Mouse (Mus musculus): ENCODE data around the gene S100z. TPM values are rescaled to one million over a fixed set of nuclear protein-coding genes. Genes with fewer than 3 reads are reported as not detected.

The S100z gene
- polyA plus RNA-seq, 1 experiment = not detected

DNA sequence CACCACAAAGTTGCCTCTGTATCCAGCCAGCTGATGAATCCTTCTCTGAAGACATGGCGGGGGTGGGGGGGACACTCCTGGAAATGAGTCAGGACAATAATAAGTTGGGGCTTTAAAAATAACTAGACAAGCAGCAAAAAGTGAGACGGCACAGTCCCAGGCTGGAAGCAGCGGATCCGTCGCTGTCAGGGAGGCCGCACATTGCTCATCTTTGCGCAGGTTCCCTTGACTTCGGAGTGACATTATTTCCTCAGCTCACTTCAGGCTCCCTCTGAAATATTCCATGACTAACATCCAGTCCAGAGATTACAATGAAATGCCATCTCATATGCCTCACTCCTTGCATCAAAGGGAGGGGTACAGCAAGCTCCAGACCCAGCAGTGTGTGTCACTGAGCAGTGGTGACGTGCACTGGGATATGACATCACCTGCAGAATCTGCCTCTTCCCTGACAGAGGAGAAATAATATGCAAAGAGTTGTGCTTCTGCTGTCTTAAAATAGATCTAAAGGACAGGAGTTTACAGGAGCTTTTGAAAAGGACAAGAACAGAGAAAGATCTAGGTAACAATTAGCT lies 27.8 kb downstream of the S100z start:
- H3K79me2 ChIP-seq (ENCODE audit: control insufficient read depth, insufficient read depth) = no peaks in the 10 kb centered on the region
- no peak for TF ChIP-seq POLR2A (IDR thresholded peaks at IDR 0.05; ENCODE audit: insufficient read length, low read depth)
- no peak for TF ChIP-seq SRF (IDR thresholded peaks at IDR 0.05; ENCODE audit: control insufficient read depth, insufficient read length, low read depth)
- TF ChIP-seq REST (IDR thresholded peaks at IDR 0.05; ENCODE audit: insufficient read depth, insufficient read length) = no peak
- no peak for TF ChIP-seq CEBPB (IDR thresholded peaks at IDR 0.05; ENCODE audit: insufficient read depth, poor library complexity, severe bottlenecking)
- no peak for TF ChIP-seq POLR2AphosphoS2 (IDR thresholded peaks at IDR 0.05; ENCODE audit: insufficient read length, low read depth)
- TF ChIP-seq MYOG (IDR thresholded peaks at IDR 0.05; ENCODE audit: control insufficient read depth in 1 of 3, insufficient read depth in 1 of 3, insufficient read length in 2 of 3, low read depth in 2 of 3) = no peak
- no peak for TF ChIP-seq TCF3 (IDR thresholded peaks at IDR 0.05; ENCODE audit: insufficient read length, low read depth)
- no peak for TF ChIP-seq MYOD1 (IDR thresholded peaks at IDR 0.05; ENCODE audit: control insufficient read depth in 1 of 3, insufficient read length in 2 of 3, low read depth in 2 of 3)
- no peak for TF ChIP-seq USF1 (IDR thresholded peaks at IDR 0.05; ENCODE audit: low read depth)
- no peak for TF ChIP-seq E2F4 (IDR thresholded peaks at IDR 0.05; ENCODE audit: insufficient read depth)
- no peak for TF ChIP-seq TCF12 (IDR thresholded peaks at IDR 0.05; ENCODE audit: insufficient read depth, poor library complexity, severe bottlenecking)
- no peak for TF ChIP-seq MAX (IDR thresholded peaks at IDR 0.05; ENCODE audit: low read depth)
- no peak overlapping the region for H3ac ChIP-seq (ENCODE audit: control insufficient read depth, insufficient read length)
- no peak overlapping the region for H3K4me3 ChIP-seq
- H3K36me3 ChIP-seq (ENCODE audit: control insufficient read depth, insufficient read depth) = no peaks in the 10 kb centered on the region
- peak overlapping the region; percentile 61 for H3K4me2 ChIP-seq (ENCODE audit: low read depth)
- no peaks in the 10 kb centered on the region for H3K27me3 ChIP-seq (ENCODE audit: control insufficient read depth, insufficient read depth, insufficient read length)

DNA sequence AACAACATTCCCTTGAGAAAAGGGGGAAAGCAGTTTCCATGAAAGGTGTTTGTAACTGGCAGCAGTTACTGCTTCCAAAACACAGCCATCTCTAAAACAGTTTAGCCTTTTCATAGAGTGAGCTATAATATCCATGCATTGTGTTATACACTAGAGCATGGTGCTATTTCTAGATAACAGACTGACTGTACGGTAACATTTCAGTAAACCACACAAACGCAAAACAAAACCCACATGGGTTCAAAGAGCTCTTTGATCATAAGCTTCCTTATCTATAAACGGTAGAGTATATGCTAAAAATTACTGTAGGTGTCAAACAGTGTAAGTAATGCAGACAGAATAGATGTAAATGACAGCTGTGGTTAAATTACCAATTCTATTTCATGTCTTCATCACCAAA lies 28.8 kb downstream of the S100z start:
- H3K4me3 ChIP-seq = no peak overlapping the region
- H3K4me2 ChIP-seq (ENCODE audit: low read depth) = no peak overlapping the region
- no peaks in the 10 kb centered on the region for H3K27me3 ChIP-seq (ENCODE audit: control insufficient read depth, insufficient read depth, insufficient read length)
- no peaks in the 10 kb centered on the region for H3K36me3 ChIP-seq (ENCODE audit: control insufficient read depth, insufficient read depth)
- no peaks in the 10 kb centered on the region for H3K79me2 ChIP-seq (ENCODE audit: control insufficient read depth, insufficient read depth)
- TF ChIP-seq MYOG (IDR thresholded peaks at IDR 0.05; ENCODE audit: control insufficient read depth in 1 of 3, insufficient read depth in 1 of 3, insufficient read length in 2 of 3, low read depth in 2 of 3) = no peak
- no peak for TF ChIP-seq POLR2A (IDR thresholded peaks at IDR 0.05; ENCODE audit: insufficient read length, low read depth)
- TF ChIP-seq TCF12 (IDR thresholded peaks at IDR 0.05; ENCODE audit: insufficient read depth, poor library complexity, severe bottlenecking) = no peak
- no peak for TF ChIP-seq MYOD1 (IDR thresholded peaks at IDR 0.05; ENCODE audit: control insufficient read depth in 1 of 3, insufficient read length in 2 of 3, low read depth in 2 of 3)
- no peak for TF ChIP-seq POLR2AphosphoS2 (IDR thresholded peaks at IDR 0.05; ENCODE audit: insufficient read length, low read depth)
- TF ChIP-seq SRF (IDR thresholded peaks at IDR 0.05; ENCODE audit: control insufficient read depth, insufficient read length, low read depth) = no peak
- TF ChIP-seq REST (IDR thresholded peaks at IDR 0.05; ENCODE audit: insufficient read depth, insufficient read length) = no peak
- TF ChIP-seq CEBPB (IDR thresholded peaks at IDR 0.05; ENCODE audit: insufficient read depth, poor library complexity, severe bottlenecking) = no peak
- no peak for TF ChIP-seq E2F4 (IDR thresholded peaks at IDR 0.05; ENCODE audit: insufficient read depth)
- no peak for TF ChIP-seq USF1 (IDR thresholded peaks at IDR 0.05; ENCODE audit: low read depth)
- TF ChIP-seq MAX (IDR thresholded peaks at IDR 0.05; ENCODE audit: low read depth) = no peak
- H3ac ChIP-seq (ENCODE audit: control insufficient read depth, insufficient read length) = no peak overlapping the region

DNA sequence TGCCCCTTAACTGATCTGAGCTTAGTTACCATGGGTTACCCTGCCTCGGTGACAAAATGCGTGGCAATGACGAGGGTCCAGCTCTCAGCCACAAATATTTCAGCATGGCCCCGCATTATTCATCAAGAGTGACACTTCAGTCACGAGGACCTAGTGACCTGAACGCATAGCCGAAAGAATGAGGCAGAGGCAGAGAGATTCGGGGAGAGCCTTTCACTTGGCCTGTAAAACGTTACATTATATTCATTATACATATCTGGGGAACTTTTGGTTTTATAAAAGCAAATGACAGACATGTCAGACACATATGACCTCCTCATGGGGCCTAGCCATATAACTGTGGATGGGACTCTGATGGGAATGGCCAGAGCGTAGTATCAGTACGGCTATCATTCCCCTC lies 33.7 kb downstream of the S100z start, which contains the start of gene Crhbp:
Gene Crhbp (minus strand): TSS at position 101 of the 400 bp plus-strand sequence.
- no peaks in the 10 kb centered on the region for H3K79me2 ChIP-seq (ENCODE audit: control insufficient read depth, insufficient read depth)
- no peak for TF ChIP-seq MYOG (IDR thresholded peaks at IDR 0.05; ENCODE audit: control insufficient read depth in 1 of 3, insufficient read depth in 1 of 3, insufficient read length in 2 of 3, low read depth in 2 of 3)
- no peak for TF ChIP-seq MYOD1 (IDR thresholded peaks at IDR 0.05; ENCODE audit: control insufficient read depth in 1 of 3, insufficient read length in 2 of 3, low read depth in 2 of 3)
- TF ChIP-seq REST (IDR thresholded peaks at IDR 0.05; ENCODE audit: insufficient read depth, insufficient read length) = no peak
- no peaks in the 10 kb centered on the region for H3K27me3 ChIP-seq (ENCODE audit: control insufficient read depth, insufficient read depth, insufficient read length)

DNA sequence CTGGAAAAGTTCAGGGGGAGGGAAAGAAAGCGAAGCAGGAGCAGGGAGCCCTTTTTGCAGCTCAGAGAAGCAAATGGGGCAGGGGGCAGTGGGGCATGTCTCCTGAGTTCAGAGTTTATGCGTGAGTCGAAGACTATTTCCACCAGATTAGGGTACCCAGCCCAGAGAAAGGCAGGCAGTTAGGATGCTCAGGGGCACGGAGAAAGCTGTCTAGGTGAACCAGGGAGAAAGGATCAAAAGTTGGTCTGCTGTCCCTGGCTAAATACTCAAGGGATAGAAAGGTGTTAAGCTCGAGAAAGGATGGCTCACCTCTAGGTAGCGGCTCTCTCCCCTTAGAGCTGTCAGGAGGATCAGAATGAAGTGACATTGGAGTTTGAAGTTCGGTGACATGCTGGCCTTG lies 34.2 kb downstream of the S100z start:
- no peaks in the 10 kb centered on the region for H3K36me3 ChIP-seq (ENCODE audit: control insufficient read depth, insufficient read depth)
- no peak overlapping the region for H3K4me2 ChIP-seq (ENCODE audit: low read depth)
- no peak for TF ChIP-seq MAX (IDR thresholded peaks at IDR 0.05; ENCODE audit: low read depth)
- TF ChIP-seq USF1 (IDR thresholded peaks at IDR 0.05; ENCODE audit: low read depth) = no peak
- no peak for TF ChIP-seq CEBPB (IDR thresholded peaks at IDR 0.05; ENCODE audit: insufficient read depth, poor library complexity, severe bottlenecking)
- TF ChIP-seq POLR2AphosphoS2 (IDR thresholded peaks at IDR 0.05; ENCODE audit: insufficient read length, low read depth) = no peak
- no peak for TF ChIP-seq TCF3 (IDR thresholded peaks at IDR 0.05; ENCODE audit: insufficient read length, low read depth)
- H3K79me2 ChIP-seq (ENCODE audit: control insufficient read depth, insufficient read depth) = no peaks in the 10 kb centered on the region
- no peaks in the 10 kb centered on the region for H3K27me3 ChIP-seq (ENCODE audit: control insufficient read depth, insufficient read depth, insufficient read length)
- H3ac ChIP-seq (ENCODE audit: control insufficient read depth, insufficient read length) = no peak overlapping the region
- no peak overlapping the region for H3K4me3 ChIP-seq

More for the DNA sequence above, 33.7 kb downstream of the S100z start, which contains the start of gene Crhbp:
- Histone ChIP-seq H3K4me2 (ENCODE audit: low read depth) (peak within 1 kb of the TSS; percentile 42), H3K36me3 (ENCODE audit: control insufficient read depth, insufficient read depth) (no peaks in the 10 kb centered on the region), H3ac (ENCODE audit: control insufficient read depth, insufficient read length) (no peak within 1 kb of the TSS), H3K4me3 (no peak within 1 kb of the TSS)
